Mouse (Mus musculus): ENCODE measurements around the gene Capzb.

Gene Capzb

GRCm38 (mm10) chr4:139182511-139182910 lies 10.2 kb upstream of the Capzb start:
- DNase-seq: no peak

DNA sequence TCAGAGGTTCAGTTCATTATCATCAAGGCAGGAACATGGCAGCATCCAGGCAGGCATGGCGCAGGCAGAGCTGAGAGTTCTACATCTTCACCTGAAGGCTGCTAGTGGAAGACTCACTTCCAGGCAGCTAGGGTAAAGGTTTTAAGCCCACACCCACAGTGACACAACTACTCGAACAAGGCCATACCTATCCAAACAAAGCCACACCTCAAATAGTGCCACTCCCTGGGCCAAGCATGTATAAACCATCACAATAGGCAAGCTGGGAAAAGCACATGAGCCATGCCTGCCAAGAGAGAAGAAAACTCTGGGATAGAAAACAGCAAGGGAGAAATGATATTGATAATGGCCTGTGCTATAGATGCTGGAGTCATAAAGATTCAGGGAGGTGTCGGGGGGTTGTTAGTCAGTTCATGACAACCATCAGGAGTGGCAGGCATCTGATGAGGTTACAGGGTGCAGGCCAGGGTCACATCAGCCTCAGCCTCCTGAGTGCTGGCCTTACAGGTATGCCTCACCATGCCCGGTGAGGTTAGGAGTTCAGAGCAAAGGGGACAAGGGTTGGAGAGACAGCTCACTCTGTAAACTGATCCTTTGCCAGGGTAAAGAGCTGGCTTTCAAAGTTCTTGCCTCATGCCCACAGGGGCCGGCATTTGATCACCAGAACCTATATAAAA lies 6.8 kb upstream of the Capzb start:
- no peak for DNase-seq

GRCm38 (mm10) chr4:139187930-139188329 lies 4.8 kb upstream of the Capzb start:
- no peak for DNase-seq

DNA sequence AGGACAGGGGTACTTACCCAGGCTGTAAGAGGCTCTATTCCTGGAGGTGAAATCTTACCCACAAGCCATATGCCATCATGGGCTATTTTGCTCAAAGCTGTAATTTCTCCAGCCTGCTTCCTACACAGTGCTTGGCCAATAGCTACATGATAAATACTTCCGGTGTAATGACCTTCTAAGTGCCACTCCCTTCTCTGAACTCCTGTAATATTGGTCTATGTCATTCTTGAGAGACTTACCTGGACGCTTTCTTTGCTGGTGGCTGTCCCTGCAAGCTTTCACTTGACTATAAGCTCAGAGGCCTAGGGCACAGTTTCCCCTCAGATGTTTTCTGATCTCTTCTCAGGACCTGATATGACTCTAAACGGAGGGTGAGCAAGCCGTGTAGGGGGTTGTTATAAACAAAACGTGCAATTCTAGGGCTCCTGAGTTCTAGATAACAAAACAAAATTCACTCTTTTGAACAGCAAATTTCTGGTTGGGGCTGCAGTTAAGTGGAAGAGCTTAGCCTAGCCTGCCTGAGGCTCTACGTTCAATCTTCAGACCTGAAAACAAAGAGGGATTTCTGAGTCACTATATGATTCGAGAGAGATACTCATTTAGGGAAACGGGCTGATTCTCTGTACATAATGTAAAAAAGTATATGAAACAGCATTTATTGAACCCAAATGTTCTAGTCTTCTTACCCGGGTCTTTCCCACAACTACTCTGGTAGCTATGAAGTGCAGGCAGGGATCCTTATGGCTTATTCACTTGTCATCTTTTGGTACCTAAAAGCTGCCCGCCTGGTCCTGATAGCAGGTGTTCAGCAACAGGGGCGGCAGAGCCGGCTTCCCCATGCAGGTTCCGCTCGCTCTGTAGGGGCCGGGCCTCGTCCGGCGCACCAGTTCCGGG lies 847 bp upstream of the Capzb start:
- no peak for DNase-seq

DNA sequence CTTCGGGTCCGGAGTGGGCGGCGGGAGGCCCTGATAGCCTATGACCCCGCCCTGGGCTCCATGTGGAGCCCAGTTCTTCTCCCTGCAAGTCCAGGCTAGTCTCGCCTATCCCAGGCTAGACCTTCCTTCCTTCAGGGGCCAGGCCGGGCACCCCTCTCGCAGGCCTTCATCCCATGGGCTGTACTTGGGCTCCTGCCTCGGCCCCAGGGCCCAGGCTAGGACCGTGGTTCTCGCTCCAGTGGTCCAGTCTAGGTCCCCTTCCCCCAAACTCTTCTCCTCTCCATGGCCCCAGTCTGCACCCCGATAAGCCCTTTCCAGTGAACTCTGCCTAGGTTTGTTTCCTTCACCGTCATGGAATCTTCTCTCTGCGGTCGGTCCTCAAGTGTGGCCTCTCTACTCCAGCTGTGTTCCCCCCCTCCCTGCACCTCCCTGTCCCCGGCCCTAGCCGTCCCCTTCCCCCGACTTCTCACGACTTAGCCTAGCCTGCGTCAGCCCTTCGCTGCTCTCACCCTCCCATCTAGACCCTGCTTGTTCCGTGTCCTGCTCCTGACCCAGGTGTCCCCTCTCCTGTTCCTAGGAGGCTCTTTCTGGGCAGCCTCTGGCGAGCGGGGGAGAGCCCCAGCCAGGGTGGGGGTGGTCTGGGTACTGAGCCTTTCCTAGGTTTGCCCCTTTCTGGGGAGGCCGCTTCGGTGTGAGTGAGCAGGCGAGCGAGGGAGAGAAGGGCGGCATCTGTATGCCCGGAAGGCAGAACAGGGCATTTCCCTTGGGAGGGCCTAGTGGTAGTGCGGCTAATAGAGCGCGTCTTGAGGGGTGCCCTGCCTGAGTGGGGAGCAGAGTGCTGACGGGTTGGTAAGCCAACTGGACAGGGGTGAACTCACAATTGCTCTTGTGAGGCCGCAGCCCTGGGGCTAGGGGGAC lies 736 bp downstream of the Capzb start:
- DNase-seq: peak; percentile 61 to 63

DNA sequence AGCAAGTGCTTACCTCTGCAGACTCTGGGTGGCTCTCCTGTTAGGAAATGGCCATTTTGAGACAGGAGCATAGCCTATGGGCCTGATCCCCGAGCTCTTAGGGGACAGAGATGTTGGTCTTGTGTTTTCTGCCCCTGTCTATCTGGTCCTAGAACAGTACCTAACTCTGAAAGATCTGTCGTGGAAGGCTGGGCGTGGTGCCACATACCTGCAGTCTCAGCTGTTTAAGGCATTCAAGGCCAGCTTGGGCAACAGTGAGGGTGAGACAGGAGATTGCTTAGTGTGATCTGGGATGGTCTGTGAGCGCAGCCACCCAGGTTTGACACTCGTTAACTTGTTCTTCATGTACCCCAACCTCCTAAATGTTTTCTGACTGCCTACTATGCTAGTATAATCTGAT lies 2.4 kb downstream of the Capzb start:
- DNase-seq: no peak

DNA sequence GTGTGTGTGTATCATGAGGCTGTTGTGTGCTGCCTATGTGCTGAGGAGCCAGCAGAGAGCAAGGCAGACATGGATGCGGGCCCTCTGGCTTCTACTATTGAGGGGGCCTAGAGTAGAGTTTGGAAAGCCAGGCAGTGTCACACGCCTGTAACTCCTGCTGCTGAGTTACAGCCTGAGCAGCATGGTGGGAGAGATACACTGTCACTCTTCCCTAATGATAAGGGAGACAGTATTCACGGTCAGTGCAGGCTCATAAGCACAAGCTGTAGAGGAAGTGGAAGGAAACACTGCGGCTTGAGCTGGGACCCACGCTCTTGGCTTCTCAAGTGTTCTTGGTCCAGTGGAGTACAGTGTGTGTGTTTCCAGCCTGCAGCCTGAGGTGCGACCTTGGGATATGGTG lies 3.8 kb downstream of the Capzb start:
- DNase-seq: no peak

DNA sequence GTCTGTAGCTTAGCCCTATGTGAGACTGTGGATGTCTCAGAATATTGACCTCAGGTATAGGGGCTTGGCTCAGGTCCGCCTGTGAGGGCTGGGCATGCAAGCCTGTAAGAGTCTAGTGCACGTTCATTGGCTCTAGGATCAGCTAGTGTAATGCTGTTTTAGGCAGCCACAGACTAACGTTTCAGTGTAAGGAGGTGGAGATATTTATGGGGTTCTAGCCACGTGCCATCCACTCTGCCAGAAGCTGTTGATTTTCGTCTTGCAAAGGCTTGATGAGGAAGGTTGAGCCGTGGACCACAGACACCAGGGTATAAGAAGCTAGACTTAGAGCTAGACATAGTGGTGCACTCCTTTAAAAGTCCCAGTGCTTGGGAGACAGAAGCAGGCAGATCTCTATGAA lies 4.2 kb downstream of the Capzb start:
- DNase-seq: no peak

- no peak for DNase-seq
Observed at GRCm38 (mm10) chr4:139197453-139197852, 4.8 kb downstream of the Capzb start.

DNA sequence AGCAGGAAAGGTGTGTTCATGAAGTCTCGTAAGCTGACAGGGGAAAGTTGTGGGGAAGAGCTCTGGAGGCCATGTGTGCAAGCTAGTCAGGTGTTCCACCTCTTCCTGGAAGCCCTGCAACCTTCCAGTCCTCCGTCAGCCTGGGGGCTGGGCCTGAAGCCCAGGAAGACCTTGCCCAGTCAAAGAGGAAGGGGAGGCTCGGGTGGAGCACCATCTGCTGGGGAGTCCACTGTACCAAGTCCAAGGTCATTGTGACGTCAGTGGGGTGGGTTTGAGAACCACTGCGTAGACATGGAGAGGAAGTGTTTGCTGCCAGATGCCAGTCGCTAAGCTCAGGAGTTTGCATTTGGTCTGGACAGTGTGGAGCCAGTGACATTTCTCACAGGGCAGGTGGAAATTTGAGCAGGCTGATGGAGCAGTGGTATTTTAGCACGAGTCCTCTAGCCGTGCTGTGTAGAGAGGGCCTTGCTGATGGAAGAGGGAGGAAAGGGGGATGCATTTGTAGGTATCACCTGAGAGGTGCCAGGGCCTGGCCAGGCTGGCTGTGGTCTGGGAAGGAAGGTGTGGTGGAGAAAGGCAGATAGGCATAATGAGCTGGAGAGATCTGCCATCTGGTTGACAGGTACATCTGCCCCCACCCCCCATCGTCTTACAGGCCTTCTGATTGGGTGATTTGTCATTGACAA lies 5.4 kb downstream of the Capzb start:
- DNase-seq: peak; percentile 60 to 63

- DNase-seq: peak in 1 of 2 experiments; percentile 25
Observed at GRCm38 (mm10) chr4:139199126-139199525, 6.4 kb downstream of the Capzb start.

DNA sequence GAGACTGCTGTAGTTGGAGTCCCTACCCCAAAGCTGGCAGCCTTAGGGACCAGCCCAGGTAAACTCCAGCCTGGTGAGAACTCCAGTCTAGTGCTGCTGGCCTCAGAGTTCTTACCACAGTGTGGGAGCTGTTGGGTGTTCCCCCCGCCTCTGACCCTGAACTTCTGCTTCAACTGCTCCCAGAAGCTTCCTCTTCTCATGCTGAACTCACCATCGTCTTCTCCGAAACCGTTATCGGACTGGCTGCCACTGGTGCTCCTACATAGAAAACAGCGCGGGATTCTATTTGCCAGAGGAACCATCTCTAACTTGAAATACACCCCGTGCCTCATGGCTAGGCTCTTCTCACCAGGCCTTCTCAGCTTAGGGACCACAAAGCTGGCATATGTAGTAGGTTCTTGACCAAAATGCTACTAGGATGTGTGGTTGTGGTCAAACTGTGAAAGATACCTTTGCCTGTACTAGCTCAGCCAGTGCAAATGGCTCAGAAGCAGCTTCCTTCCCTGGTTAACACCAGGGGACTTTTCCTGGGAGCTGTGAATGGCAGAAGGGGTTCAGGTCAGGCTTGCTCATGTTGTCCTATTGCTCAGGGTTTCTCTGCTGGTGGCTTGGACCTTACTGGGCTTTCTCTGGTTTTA lies 7.1 kb downstream of the Capzb start:
- DNase-seq: peak; percentile 43 to 47

DNA sequence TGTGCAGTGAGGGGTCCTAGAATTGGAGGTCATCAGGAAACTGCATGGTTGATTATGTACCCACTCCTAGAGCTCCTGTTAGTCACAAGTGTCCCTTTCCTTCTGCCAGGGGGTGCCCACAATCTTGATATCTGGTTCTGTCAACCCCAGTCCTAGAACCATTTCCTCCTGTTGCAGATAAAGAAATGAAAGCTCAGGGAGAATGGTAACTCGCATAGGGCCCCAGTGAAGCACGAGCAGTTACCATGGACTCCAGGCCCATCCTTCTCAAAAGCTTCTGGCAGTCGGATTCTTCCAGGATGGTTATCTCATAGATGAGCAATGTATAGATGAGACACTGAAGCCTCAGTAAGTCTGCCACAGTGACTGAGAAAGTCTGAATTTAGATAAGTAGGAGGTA lies 8.2 kb downstream of the Capzb start:
- no peak for DNase-seq

DNA sequence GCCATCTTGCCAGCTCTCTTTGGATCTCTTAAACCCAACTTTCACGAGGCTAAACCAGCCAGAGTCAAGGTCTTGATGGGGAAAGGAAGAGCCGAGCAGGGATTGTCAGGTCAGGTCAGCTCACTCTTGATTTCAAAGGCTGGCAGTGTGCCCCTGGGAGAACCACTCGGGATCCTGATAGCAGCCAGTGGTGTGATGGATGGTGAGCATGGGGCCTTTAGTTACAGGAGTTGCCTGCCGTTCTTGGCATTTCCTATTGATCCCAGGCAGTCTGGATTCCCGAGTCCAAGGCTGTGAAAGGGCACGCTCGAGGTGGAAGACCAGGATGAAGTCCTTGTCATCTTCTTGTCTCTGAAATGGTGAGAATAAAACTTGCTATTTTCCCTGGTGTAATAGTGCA lies 9.9 kb downstream of the Capzb start:
- DNase-seq: no peak

GRCm38 (mm10) chr4:139203381-139203780 lies 10.7 kb downstream of the Capzb start:
- peak; percentile 55 to 62 for DNase-seq

DNA sequence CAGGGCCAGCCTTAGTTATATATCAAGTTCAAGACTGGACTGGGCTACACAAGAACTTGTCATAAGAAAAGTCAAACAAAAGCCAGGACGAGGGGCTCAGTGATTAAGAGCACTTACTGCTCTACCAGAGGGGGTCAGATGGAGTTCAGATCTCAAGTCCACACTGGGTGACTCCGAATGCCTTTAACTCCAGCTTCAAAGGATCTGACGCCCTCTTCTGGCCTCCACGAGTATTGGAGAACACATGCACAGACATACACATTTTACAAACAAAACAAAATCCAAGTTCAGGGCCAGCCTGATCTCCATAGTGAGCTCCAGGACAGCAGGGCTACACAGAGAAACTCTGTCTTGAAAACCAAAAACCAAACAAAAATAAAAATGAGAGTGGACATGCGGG lies 13.1 kb downstream of the Capzb start:
- DNase-seq: peak; percentile 55 to 56

DNA sequence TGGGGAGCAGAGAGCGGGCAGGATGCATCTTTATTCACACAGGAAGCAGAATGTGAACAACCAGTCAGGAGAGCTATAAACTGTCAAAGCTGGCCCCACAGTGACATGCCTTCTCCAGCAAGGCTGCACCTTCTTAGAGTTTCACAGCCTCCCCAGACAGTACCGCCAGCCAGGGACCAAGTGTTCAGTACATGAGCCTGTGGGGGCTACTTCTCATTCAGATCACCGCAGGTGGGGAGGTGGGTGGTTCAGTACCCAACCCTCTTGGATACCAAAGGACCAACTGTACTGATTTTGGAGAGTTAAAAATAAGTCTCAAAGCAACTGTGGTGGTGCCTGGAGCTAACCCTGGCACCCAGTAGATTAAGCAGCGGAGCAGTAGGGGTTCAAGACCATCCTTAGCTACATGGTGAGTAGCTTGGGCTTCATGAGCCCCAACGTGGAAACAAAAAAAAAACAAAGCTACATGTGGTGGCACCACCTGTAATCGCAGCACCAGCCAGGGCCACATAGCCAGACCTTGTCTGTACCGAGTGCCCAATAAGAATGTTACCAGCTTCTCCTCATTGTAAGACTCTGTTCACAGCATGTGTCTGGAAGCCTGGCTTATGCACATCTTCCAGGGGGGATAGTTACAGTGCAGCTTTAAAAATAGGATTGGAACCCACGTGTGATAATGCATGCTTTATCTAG lies 13.8 kb downstream of the Capzb start:
- no peak for DNase-seq

GRCm38 (mm10) chr4:139208236-139209129 lies 15.8 kb downstream of the Capzb start:
- peak; percentile 57 to 63 for DNase-seq

GRCm38 (mm10) chr4:139209130-139209840 lies 16.6 kb downstream of the Capzb start:
- DNase-seq: peak in 1 of 2 experiments; percentile 31

Measured in B cell, adult 2 months (primary cell).